Mouse (Mus musculus) C2C12 (cell line): ENCODE measurements around the gene Cadps2.

ENCODE experiments used
- CEBPB ChIP-seq: IDR thresholded peaks from one replicate; pipeline ENCODE4 v1.6.1; 2011; ENCODE audit warnings: low read depth, mild to moderate bottlenecking, control low read depth, moderate library complexity
- CTCF ChIP-seq: IDR thresholded peaks from one replicate; pipeline ENCODE4 v1.5.1; 2011; ENCODE audit not compliant: control insufficient read depth, insufficient read depth, insufficient read length
- MAX ChIP-seq: IDR thresholded peaks from one replicate; pipeline ENCODE4 v1.6.1; 2011; ENCODE audit warnings: mild to moderate bottlenecking, control low read depth
- MYOD1 ChIP-seq: IDR thresholded peaks from one replicate; pipeline ENCODE4 v1.6.1; 2011; ENCODE audit warnings: low read depth; ENCODE audit not compliant: control insufficient read depth, insufficient read length
- MYOG ChIP-seq: IDR thresholded peaks from one replicate; pipeline ENCODE4 v1.6.1; 2011; ENCODE audit not compliant: control insufficient read depth, insufficient read length; ENCODE audit errors: extremely low read depth
- USF1 ChIP-seq: IDR thresholded peaks from one replicate; pipeline ENCODE4 v1.6.1; 2011; ENCODE audit warnings: low read depth, mild to moderate bottlenecking, control low read depth, moderate library complexity

DNA sequence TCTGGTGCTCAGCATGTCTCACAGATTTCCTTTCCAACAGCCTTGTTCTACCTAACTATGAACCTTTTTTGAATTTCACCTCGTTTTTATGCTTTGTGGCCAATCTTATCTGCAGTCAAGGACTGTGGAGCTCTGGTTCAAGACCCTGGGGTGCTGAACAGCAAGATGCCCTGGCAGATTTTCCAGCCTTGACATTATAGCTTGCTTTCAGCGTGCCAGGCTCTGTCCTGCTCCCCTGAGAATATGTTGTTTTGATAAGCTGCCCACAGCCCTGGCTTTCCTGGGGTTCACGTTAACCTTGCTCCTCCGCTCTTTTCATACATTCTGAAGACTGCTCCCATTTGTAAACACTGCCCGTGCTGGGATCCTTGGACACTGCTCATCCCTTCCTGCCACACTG is 385.3 kb downstream of the Cadps2 start:
- no peak for TF ChIP-seq CTCF
- no peak for TF ChIP-seq CEBPB
- no peak for TF ChIP-seq MAX
- no peak for TF ChIP-seq MYOG
- TF ChIP-seq USF1: no peak
- TF ChIP-seq MYOD1: no peak
